Mouse (Mus musculus) heart, embryonic 11.5 days (tissue): ENCODE measurements around the gene Nup93. TPM values are rescaled to one million over a fixed set of nuclear protein-coding genes. Genes with fewer than 3 reads are reported as not detected.

Experiments
- ATAC-seq: fragments of 200-750 bp; cut with Nextera tagmentation; replicated peaks from 2 replicates; pipeline ENCODE4 v1.8.0; 2017; ENCODE audit warnings: moderate library complexity; ENCODE audit not compliant: insufficient number of reproducible peaks, low FRiP score, low TSS enrichment
- H3K27ac ChIP-seq: fragments of 300-500 bp; sonication (generic); 2 replicates; pipeline ENCODE4 v1.5.1; 2014; ENCODE audit warnings: mild to moderate bottlenecking, low read depth, low read length
- H3K27me3 ChIP-seq: fragments of 300-500 bp; sonication (generic); 2 replicates; pipeline ENCODE4 v1.6.1; 2014; ENCODE audit warnings: mild to moderate bottlenecking, low read length, mixed read lengths; ENCODE audit not compliant: control insufficient read depth, insufficient read depth
- H3K36me3 ChIP-seq: fragments of 300-500 bp; sonication (generic); 2 replicates; pipeline ENCODE4 v1.6.1; 2014; ENCODE audit warnings: mild to moderate bottlenecking, low read length, moderate library complexity, mixed read lengths; ENCODE audit not compliant: control insufficient read depth, insufficient read depth
- H3K4me1 ChIP-seq: fragments of 300-500 bp; sonication (generic); 2 replicates; pipeline ENCODE4 v1.6.1; 2014; ENCODE audit warnings: low read length; ENCODE audit not compliant: control insufficient read depth, insufficient read depth
- H3K4me2 ChIP-seq: fragments of 300-500 bp; sonication (generic); 2 replicates; pipeline ENCODE4 v1.6.1; 2014; ENCODE audit warnings: mild to moderate bottlenecking, moderate library complexity
- H3K4me3 ChIP-seq: fragments of 300-500 bp; sonication (generic); 2 replicates; pipeline ENCODE4 v1.5.1; 2014; ENCODE audit warnings: low read depth, low read length
- H3K9ac ChIP-seq: fragments of 300-500 bp; sonication (generic); 2 replicates; pipeline ENCODE4 v1.6.1; 2014; ENCODE audit warnings: mild to moderate bottlenecking, low read depth, low read length, moderate library complexity
- H3K9me3 ChIP-seq: fragments of 300-500 bp; sonication (generic); replicated peaks from 2 replicates; pipeline ENCODE4 v1.6.1; 2016; ENCODE audit warnings: low read length; ENCODE audit not compliant: control insufficient read depth
- WGBS: fragments of 180-500 bp; shearing (Covaris S2); extraction: QIAGEN DNeasy Blood & Tissue Kit; methylation state at CpG from one replicate; pipeline ENCODE4 v1.1.7; 2014; ENCODE audit not compliant: insufficient replicate concordance; 5-methylcytosine and 5-hydroxymethylcytosine counted together
- polyA plus RNA-seq: library from polyadenylated mRNA; unstranded; fragments of >200 nt; fragmentation: Nextera tagmentation; extraction: Ambion mirVana; gene quantifications from 2 replicates; pipeline ENCODE4 v1.2.1, GENCODE M21; 2014

The Nup93 gene
- polyA plus RNA-seq, 1 experiment from 2014 or later: 73.4 TPM

DNA sequence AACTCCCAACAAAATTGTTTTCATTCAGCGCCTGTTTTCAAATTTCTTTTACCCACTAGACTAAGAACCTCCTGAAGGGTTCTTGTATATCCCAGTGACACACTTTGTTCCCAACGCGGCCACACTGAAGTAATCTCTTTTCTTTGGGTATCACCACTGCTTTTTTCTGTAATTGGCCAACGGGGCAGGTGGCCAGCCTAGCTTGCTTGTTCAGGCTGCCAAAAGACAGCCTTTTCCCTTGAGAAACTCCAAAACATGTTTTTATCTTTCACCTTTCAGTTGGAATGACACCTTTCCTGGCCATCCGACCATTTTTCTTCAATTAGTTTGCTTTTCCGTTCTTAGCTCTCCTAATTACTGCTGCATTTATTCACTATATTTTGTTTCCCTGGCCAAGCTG is 545 bp upstream of the Nup93 start:
- H3K36me3 ChIP-seq: no peaks in the 10 kb centered on the region
- no peak for ATAC-seq
- H3K27me3 ChIP-seq: peaks cover 2% of the 10 kb centered on the region; the same call in 1 of the 2 replicates
- 0 out of 2 replicates have a peak overlapping the region, but pooled peaks have one; percentile 49 for H3K9ac ChIP-seq
- H3K27ac ChIP-seq: 0 out of 2 replicates have a peak overlapping the region, but pooled peaks have one; percentile 35
- no peaks in the 10 kb centered on the region for H3K9me3 ChIP-seq
- 65% methylated on average over 6 of the region's 6 CpGs for WGBS
- H3K4me1 ChIP-seq: peaks cover 9% of the 10 kb centered on the region
- peak overlapping the region; percentile 79 for H3K4me2 ChIP-seq
- peak overlapping the region; percentile 79 for H3K4me3 ChIP-seq

GRCm38 (mm10) chr8:94227381-94227939 is 13.1 kb downstream of the Nup93 start:
- H3K36me3 ChIP-seq: no peaks in the 10 kb centered on the region
- no peak for ATAC-seq
- H3K27ac ChIP-seq: no peak overlapping the region
- WGBS: 83% methylated on average over 7 of the region's 7 CpGs
- no peaks in the 10 kb centered on the region for H3K4me1 ChIP-seq
- no peaks in the 10 kb centered on the region for H3K9me3 ChIP-seq
- H3K4me2 ChIP-seq: no peak overlapping the region
- no peak overlapping the region for H3K4me3 ChIP-seq
- H3K27me3 ChIP-seq: no peaks in the 10 kb centered on the region
- no peak overlapping the region for H3K9ac ChIP-seq

GRCm38 (mm10) chr8:94240240-94240751 is 25.9 kb downstream of the Nup93 start:
- Histone ChIP-seq H3K4me1 (0 out of 2 replicates have a peak, but pooled peaks cover 2% of the 10 kb centered on the region), H3K27ac (no peak overlapping the region), H3K27me3 (no peaks in the 10 kb centered on the region), H3K9ac (no peak overlapping the region), H3K4me2 (no peak overlapping the region), H3K36me3 (no peaks in the 10 kb centered on the region), H3K9me3 (no peaks in the 10 kb centered on the region), H3K4me3 (no peak overlapping the region)
- WGBS: 44% methylated on average over 4 of the region's 4 CpGs
- ATAC-seq: no peak

- Histone ChIP-seq H3K36me3 (no peaks in the 10 kb centered on the region), H3K27ac (no peak overlapping the region), H3K9ac (no peak overlapping the region), H3K4me2 (no peak overlapping the region), H3K27me3 (no peaks in the 10 kb centered on the region), H3K9me3 (no peaks in the 10 kb centered on the region), H3K4me1 (0 out of 2 replicates have a peak, but pooled peaks cover 3% of the 10 kb centered on the region), H3K4me3 (no peak overlapping the region)
- 75% methylated on average over 2 of the region's 2 CpGs for WGBS
- no peak for ATAC-seq
These were observed 35.6 kb downstream of the Nup93 start for GRCm38 (mm10) chr8:94249836-94250435.

GRCm38 (mm10) chr8:94258881-94259280 is 44.5 kb downstream of the Nup93 start:
- H3K4me1 ChIP-seq: no peaks in the 10 kb centered on the region
- no peak overlapping the region for H3K9ac ChIP-seq
- H3K4me3 ChIP-seq: no peak overlapping the region
- H3K27me3 ChIP-seq: no peaks in the 10 kb centered on the region
- no peaks in the 10 kb centered on the region for H3K36me3 ChIP-seq
- no peak overlapping the region for H3K27ac ChIP-seq
- ATAC-seq: no peak
- WGBS: 79% methylated on average over 6 of the region's 6 CpGs
- no peak overlapping the region for H3K4me2 ChIP-seq
- no peaks in the 10 kb centered on the region for H3K9me3 ChIP-seq

DNA sequence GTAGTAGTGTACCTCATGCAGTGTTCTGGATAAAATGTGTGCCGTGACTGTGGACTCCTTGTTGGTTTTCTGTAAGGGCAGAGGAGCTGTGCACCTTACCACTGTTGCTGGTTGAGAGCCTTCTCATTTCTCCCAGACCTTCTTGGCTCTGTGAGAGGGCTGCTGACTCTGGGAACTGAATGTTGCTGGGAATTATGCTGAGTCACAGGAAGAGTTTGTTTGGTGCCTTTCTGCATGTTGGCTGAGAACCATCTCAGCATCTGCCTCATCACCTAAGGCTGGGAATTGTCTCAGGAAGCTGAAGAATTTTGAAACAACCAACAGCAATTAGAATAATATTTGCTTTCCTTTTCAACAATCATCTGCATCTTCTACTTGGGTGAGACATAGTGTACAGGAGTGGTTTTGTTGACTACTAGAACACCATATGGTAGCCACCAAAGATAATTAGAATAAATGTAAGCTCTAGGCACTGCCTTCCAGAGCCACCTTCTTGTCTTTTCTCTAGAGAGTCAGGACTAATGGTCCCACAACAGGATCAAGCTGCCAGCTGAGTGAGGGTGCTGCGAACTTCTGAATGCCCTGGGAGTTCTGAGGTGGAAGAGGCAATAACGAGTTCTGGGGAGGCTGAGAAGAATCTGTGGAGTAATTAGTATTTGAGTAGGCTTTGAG is 48.4 kb downstream of the Nup93 start:
- no peak overlapping the region for H3K4me2 ChIP-seq
- H3K4me1 ChIP-seq: peaks cover 17% of the 10 kb centered on the region
- H3K9me3 ChIP-seq: no peaks in the 10 kb centered on the region
- WGBS: 80% methylated on average over 3 of the region's 3 CpGs
- H3K36me3 ChIP-seq: no peaks in the 10 kb centered on the region
- ATAC-seq: no peak
- no peak overlapping the region for H3K4me3 ChIP-seq
- H3K27me3 ChIP-seq: no peaks in the 10 kb centered on the region
- no peak overlapping the region for H3K9ac ChIP-seq
- H3K27ac ChIP-seq: no peak overlapping the region

DNA sequence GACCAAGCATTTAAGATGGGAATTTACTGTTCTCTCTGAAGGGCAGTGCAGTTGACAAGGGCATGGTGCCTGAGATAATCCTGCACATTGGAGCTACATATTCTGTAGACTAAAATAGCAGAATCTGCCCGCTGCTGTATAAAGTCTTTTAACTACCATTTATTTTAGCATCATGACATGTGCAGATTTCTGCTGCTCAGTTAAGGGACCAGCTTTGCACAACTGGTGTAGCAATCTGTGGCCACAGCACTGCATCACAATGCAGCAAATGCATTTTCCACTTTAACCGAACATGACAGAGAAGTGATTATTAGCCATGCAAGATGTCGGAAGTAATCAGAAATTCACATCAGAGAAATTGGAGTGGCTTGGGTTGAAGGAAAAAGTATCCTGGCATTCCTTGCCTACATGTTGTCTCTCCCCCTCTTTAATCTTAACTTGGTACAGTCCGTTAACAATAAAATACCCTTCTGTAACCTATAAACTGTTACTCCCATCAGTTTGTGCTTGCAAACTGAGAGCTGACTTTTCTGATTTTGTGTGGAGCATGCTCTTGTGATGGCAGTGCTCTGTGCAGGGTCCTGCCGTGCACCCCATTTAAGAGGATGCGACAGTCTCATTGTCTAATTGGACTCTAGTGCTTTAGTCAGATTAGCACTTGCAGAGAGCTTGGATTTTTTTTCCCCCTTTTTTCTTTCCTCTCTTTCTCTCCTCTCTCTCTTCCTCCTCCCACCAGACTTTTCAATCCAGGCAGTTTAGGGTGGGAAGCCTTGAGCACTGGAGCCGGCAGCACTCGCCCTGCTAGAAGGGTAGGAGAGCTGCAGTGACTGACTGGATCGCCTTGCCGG is 52.2 kb downstream of the Nup93 start:
- ATAC-seq: no peak
- Histone ChIP-seq H3K36me3 (no peaks in the 10 kb centered on the region), H3K27me3 (no peaks in the 10 kb centered on the region), H3K4me1 (peaks cover 41% of the 10 kb centered on the region), H3K4me3 (no peak overlapping the region), H3K9ac (0 out of 2 replicates have a peak overlapping the region, but pooled peaks have one; percentile 34), H3K4me2 (peak overlapping the region; percentile 47), H3K9me3 (no peaks in the 10 kb centered on the region), H3K27ac (peak overlapping the region; percentile 50; the same call in 1 of the 2 replicates)
- 56% methylated on average over 10 of the region's 10 CpGs for WGBS

- ATAC-seq: no peak
- 64% methylated on average over 3 of the region's 3 CpGs for WGBS
- Histone ChIP-seq H3K27ac (no peak overlapping the region), H3K4me3 (no peak overlapping the region), H3K27me3 (no peaks in the 10 kb centered on the region), H3K9me3 (no peaks in the 10 kb centered on the region), H3K9ac (no peak overlapping the region), H3K36me3 (no peaks in the 10 kb centered on the region), H3K4me1 (peaks cover 41% of the 10 kb centered on the region), H3K4me2 (no peak overlapping the region)
These were observed 54.1 kb downstream of the Nup93 start for GRCm38 (mm10) chr8:94268359-94268890.
